Mouse (Mus musculus): Measurements from ENCODE around the gene Antxr1.

The Antxr1 gene

DNA sequence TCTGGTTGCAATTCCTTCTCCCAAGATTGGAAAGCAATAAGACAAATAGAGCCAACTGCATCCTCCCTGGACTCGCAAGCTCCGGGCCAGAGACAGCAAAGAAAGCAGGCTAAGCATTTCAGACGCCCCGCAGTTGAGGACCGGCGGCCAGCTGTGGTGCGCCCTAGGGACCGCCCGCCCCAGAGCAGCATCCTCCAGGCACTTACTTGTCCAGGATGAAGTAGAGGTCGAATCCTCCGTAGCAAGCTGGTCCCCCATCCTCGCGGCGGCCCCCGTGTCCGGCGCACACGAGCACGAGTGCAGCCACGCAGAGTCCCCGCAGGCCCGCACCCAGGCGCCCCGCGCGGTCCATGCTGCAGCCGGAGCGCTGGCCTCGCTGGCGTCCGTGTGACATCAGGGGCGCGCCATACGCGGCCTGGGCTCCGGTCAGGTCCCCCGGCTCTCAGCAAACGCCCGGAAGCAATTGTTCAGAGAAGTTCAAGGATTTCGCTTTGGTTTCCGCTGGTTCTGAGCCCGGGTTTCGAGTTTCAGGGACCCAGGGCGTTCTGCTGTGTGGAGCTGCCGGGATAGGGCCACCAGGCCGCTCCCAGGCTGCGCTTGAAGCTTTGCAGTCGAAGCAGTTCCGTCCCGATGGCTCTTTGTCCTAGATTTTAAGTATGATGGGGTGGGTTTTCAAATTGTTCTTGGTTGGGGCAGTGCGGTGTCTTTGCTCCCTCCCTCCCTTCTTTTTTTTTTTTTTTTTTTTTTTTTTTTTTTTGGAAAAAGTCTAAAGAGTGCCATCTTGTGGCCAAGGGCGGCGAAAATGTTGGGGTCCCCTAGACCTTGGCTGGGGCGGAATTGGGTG, at the start of gene Antxr1:
TSS of gene Antxr1 (minus strand) at position 731 of the 844 bp plus-strand sequence.
- peak; percentile 33 for DNase-seq

DNA sequence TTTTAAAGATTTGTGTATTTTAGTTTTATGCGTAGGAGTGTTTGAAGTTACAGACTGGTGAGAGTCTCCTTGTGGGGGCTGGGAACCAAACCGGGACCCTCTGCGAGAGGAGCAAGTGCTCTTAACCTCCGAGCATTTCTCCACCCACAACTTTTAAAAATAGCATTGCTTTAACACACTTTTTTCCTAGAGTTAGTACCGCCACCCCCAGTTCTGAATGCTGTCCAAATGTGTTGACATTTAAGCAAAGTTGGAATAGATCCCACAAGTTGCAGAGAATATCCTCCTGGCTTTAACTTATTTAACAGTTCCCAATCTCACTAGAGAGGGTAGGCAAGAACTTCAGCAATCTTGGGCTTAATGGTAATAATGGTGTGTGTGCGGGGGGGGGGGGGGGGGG, 49.1 kb upstream of the Antxr1 start:
- DNase-seq = no peak

DNA sequence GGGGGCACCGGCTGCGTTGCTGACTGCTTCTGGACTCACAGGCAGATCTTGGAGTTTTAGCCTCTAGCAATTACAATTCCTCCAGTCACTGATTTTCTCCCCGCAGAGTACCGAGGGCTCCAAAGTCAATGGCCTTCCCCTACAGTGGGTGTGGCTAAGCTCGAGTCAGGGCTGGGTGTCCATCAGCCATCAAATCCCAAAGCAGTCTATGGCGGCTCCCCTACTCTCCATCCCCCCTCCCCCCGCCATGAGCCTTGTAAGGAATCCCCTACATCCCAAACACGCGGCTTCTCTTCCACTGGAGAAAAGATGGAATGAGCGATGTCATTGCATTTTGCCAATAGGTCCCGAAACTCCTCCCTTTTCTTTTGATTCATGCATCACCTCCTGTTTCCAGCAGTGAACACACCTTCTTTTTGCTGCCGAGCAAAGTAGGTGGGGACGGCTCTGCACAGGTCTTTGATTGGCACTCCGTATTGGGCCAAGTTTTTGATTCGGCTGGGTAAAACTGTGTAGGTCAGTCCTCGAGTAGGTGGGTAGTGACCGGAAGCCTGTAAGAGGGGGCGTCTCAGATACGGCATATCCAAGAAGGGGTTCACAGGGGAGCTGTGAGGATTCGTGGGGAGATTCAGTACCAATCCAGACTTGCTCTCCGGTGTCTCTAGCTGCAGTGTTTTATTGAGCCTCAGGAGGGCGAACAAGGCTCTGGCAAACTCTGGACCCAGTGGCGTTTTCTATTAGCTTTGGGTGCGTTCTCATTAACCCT, 48.5 kb upstream of the Antxr1 start:
- no peak for DNase-seq

GRCm38 (mm10) chr6:87373057-87373456, 37.4 kb upstream of the Antxr1 start, which contains the start of gene Gkn2:
TSS of gene Gkn2 (plus strand) at chr6:87373357.
- DNase-seq = no peak

DNA sequence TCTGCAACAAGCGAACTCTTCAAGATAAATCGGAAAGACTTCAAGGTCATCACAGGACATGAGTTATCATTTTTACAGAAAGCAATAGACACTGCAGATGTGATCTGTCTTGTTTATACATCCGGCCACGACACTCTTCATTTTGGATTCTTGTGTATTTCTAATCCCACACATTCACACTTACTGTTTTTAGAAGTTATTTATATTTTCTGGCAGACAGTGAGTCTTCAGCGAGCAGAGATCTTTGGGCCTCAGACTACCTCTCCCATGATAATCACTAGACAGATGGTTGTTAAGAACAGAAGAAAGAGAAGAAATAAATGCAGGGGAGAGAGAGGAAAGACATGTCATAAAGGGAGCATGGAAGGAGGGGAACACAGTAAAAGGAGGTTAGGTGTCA, 33.6 kb upstream of the Antxr1 start:
- DNase-seq = no peak

DNA sequence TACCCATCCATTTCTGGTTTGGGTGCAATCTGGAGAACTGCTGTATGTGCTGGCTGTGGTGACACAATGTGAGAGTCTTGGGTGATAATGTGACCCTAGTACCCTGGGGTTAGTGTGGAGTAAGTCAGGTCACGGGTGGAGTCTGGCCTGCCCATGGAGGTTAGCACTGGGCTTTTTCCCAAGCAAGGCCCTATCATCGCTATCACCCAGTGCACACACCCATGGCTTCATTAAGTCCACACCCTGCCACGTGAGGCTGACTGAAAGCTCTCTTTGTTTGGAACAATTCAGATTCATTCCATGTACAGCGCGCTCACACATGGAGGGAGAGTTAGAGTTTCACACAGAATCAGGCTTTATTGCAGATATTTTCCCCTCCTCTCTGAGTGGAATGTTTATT, 18.8 kb upstream of the Antxr1 start:
- DNase-seq = no peak

DNA sequence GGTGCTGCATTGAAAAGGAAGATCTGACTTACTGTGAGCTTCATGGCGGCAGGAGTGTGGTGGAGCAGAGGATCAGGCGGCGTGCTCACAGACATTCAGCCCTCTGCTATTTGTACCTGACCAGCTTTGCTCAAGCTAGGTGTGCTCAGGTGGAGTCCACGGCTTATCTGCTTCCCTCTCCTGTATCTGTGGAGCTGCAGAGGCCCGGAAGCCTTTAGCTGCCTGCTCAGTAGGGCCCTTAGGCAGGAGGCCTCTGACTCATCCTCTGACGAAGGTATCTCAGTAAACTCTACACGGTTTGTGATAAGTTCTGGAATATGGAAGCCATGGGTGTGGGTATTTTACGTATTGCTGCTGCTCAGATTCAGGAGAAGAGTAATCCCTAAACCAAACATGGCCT, 15.2 kb upstream of the Antxr1 start, which contains the start of gene Gkn1:
TSS of gene Gkn1 (minus strand) at position 114 of the 400 bp plus-strand sequence.
- no peak for DNase-seq

GRCm38 (mm10) chr6:87335935-87336295, 294 bp upstream of the Antxr1 start:
- DNase-seq = no peak

GRCm38 (mm10) chr6:87334361-87335090, 1.1 kb downstream of the Antxr1 start:
- peak; percentile 18 for DNase-seq

DNA sequence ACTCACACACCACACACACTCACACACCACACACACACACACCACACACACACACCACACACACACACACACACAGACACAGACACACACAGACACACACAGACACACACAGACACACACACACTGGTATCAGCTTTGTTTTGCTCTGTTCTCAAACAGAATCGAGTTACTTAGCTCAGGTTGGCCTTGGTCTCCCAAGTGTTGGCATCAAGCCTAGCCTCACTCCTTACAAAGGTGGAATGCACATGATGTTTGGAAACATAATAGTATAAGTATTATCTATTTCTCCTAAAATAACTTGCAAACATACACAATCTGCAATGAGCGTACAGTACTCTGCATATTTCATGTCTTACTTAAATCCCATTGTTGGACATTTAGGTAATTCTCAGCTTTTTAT, 3.2 kb downstream of the Antxr1 start:
- DNase-seq = no peak

GRCm38 (mm10) chr6:87328265-87329173, 7.1 kb downstream of the Antxr1 start:
- peak; percentile 74 for DNase-seq

DNA sequence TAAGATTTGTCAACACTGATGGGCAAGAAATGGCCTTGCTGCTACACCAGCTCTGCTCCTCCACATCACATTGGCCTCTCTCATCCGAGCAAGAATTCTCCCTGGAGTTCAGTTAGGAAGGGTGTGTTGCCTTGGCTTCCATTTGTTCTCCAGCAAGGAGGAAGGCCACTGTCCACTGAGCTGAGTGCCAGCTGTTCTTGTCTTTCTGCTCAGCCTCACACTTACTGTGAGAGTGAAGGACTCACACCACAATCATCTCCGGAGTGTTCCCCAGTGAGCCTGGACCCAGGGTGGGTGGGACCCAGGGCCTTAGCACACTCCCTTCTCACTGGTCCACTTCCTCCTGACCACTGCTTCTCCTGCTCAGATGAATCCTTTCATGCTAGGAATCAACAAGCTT, 8.7 kb downstream of the Antxr1 start:
- DNase-seq = no peak

GRCm38 (mm10) chr6:87323381-87323780, 12.2 kb downstream of the Antxr1 start:
- peak; percentile 47 for DNase-seq

DNA sequence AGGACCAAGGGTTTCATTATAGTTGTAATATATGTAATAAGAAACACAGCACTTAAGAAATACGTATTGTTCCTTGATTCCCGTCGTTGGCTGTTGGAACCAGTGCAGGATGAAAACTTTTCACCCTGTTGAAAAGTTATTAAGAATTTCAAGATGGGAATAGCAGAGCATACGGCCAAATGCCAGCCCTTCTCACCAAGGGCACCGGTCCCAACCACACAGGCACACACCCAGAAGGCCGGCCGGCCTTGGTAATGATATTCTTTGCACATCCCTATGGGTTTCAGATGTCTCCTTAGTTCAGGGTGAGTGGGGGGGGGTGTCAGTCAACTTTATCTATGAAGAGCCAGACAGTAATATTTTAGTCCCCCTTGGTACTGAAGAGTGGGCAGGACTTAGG, 17.0 kb downstream of the Antxr1 start:
- no peak for DNase-seq

GRCm38 (mm10) chr6:87316966-87317365, 18.7 kb downstream of the Antxr1 start:
- no peak for DNase-seq

- no peak for DNase-seq
These were observed 22.9 kb downstream of the Antxr1 start for GRCm38 (mm10) chr6:87312761-87313160.

DNA sequence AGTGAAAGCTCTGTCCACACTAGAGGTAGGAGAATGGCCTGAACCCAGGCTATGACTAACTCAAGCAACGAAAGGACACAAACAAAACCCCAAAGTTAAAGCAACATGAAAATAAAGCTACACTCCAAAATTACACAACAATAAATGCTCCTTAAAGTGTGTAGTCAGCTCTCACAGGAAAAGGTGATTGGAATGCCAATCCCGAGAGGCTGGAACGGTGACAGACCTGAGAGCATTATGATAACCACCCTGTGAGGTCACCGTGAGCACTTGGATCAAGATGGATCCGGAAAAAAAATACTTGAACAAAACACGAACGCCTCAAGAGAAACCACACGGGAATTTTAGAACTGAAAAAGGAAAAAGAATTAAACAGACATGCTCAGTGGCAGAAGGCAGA, 31.1 kb downstream of the Antxr1 start:
- no peak for DNase-seq

- DNase-seq = no peak
These were observed 32.9 kb downstream of the Antxr1 start for GRCm38 (mm10) chr6:87302746-87303145.

DNA sequence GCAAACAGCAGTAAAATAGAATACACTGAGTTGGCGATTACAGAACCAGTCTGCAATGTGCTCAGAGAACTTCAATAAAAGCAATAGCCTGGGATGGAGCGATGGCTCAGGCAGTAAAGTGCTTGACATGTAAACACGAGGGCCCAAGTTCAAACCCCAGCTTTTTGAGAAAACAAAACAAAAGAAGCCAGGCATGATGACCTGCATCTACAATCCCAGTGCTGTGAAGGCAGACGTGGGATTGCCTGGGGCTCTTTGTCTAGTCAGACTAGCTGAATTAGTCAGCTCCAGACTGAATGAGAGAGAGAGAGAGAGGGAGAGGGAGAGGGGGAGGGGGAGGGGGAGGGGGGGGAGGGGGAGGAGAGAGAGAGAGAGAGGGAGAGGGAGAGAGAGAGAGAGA, 33.6 kb downstream of the Antxr1 start:
- no peak for DNase-seq

- no peak for DNase-seq
These were observed 40.7 kb downstream of the Antxr1 start for GRCm38 (mm10) chr6:87294904-87295303.

DNA sequence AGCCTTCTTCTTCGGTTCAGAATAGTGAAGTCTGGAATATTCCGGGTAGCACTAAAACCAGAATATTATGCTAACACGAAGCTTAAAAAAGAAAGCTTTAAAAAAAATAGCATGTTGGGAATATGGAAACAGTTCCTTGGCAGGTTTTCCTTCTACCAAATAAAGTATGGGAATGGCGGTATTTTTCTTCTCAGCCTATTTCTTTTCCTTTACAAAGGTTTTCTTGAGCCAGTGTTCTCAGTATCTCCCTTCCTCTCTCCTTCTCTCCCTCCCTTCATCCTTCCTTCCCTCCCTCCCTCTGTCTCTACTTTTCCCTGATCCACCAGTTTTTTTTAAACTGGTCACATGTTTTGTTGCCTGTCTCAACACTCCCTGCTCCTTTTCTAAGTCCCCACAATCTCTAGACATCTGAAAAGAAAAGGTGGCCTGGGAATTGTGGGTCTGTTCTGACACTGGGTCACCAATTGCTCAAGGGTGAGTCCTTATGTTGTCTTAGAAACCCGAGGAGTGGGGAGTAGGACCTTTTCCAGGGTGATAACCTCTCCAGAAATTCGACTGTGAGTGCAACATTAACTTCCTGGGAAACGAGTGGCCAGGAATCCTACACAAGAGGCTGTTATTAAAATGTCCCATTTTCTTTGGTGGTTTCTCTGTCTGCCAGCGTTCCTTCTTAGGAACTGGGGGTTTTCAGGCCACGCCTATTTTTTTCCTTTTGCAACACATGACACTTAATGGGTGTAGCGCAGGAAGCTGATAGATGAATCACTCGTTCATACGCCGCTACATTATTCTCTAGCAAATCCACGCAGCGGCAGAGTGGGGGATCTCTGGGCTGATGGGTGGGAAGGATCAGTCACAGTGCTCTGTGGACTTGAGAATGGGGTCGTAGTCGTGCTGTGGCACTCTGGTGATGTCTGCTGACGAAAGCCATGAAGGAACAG, 42.4 kb downstream of the Antxr1 start:
- DNase-seq = no peak

All from kidney, adult 9 months (tissue).